In genomic region chr4:149576061-149576460, GRCm38 (mm10) we compare ENCODE assay signal across 20 mouse cellular contexts. TPM values are rescaled to one million over a fixed set of nuclear protein-coding genes. Genes with fewer than 3 reads are reported as not detected.
DNase-seq lines count a peak whose midpoint lies in the region; ATAC-seq lines count a peak whose summit lies in the region.
"Had no signal": no experiment of that assay in that cellular context is flagged by ENCODE, and none has a peak within 500 bp of the region (broad histone marks: within the 10 kb centered on the region; RNA-seq: fewer than 3 reads in every experiment).

No protein-coding gene starts in this region.

- H3K4me1 ChIP-seq in hindbrain, embryonic 13.5 days (replicated peaks) = peaks cover 57% of the 10 kb centered on the region
- peaks cover 40% of the 10 kb centered on the region for H3K4me1 ChIP-seq in hindbrain, embryonic 10.5 days (replicated peaks)
- peaks cover 45% of the 10 kb centered on the region for H3K4me1 ChIP-seq in midbrain, embryonic 13.5 days (replicated peaks)
- H3K4me1 ChIP-seq in midbrain, embryonic 16.5 days (ENCODE audit: control insufficient read depth, insufficient read depth, low read length) = peaks cover 16% of the 10 kb centered on the region; the same call in 1 of the 2 replicates

- peak overlapping the region; percentile 56; the same call in 1 of the 2 replicates for H3K9ac ChIP-seq in hindbrain, embryonic 13.5 days
- H3K9ac ChIP-seq in midbrain, embryonic 13.5 days (replicated peaks) = no peak overlapping the region
- no peak overlapping the region for H3K9ac ChIP-seq in midbrain, embryonic 16.5 days (ENCODE audit: low read depth, low read length)
- H3K9ac ChIP-seq: embryonic facial prominence, embryonic 15.5 days; heart, embryonic 12.5 days; intestine, embryonic 15.5 days had no signal

- H3K9me3 ChIP-seq in hindbrain, embryonic 13.5 days = no peaks in the 10 kb centered on the region
- no peaks in the 10 kb centered on the region for H3K9me3 ChIP-seq in hindbrain, embryonic 10.5 days
- H3K9me3 ChIP-seq in midbrain, embryonic 13.5 days = no peaks in the 10 kb centered on the region
- no peaks in the 10 kb centered on the region for H3K9me3 ChIP-seq in midbrain, embryonic 16.5 days (replicated peaks; ENCODE audit: control insufficient read depth, low read length, poor library complexity, severe bottlenecking)
- H3K9me3 ChIP-seq: embryonic facial prominence, embryonic 15.5 days; forebrain, embryonic 10.5 days; G1E; heart, embryonic 12.5 days; intestine, embryonic 15.5 days had no signal

- no peaks in the 10 kb centered on the region for H3K36me3 ChIP-seq in hindbrain, embryonic 13.5 days
- H3K36me3 ChIP-seq in hindbrain, embryonic 10.5 days = no peaks in the 10 kb centered on the region
- H3K36me3 ChIP-seq in midbrain, embryonic 13.5 days = no peaks in the 10 kb centered on the region
- H3K36me3 ChIP-seq in midbrain, embryonic 16.5 days (ENCODE audit: control insufficient read depth, insufficient read depth, low read length) = no peaks in the 10 kb centered on the region
- H3K36me3 ChIP-seq: embryonic facial prominence, embryonic 15.5 days; forebrain, embryonic 10.5 days; G1E; heart, embryonic 12.5 days; intestine, embryonic 15.5 days had no signal

- WGBS in hindbrain, embryonic 13.5 days = 66% methylated on average over 9 of the region's 9 CpGs
- 90% methylated on average over 9 of the region's 9 CpGs for WGBS in hindbrain, embryonic 10.5 days
- 77% methylated on average over 9 of the region's 9 CpGs for WGBS in midbrain, embryonic 13.5 days
- WGBS in midbrain, embryonic 16.5 days = 70% methylated on average over 9 of the region's 9 CpGs

- no peak overlapping the region for H3K4me2 ChIP-seq in hindbrain, embryonic 13.5 days
- H3K4me2 ChIP-seq in midbrain, embryonic 13.5 days (replicated peaks) = no peak overlapping the region
- H3K4me2 ChIP-seq in midbrain, embryonic 16.5 days (ENCODE audit: low read length) = no peak overlapping the region
- H3K4me2 ChIP-seq: embryonic facial prominence, embryonic 15.5 days; heart, embryonic 12.5 days; intestine, embryonic 15.5 days had no signal

- no peak for DNase-seq in hindbrain, embryonic 10.5 days (ENCODE audit: low spot score)
- peak; percentile 91 for DNase-seq in retina, postnatal 1 day
- DNase-seq in retina, embryonic 14.5 days (ENCODE audit: low spot score) = no peak
- DNase-seq in lung, postnatal 25 days (ENCODE audit: low spot score) = no peak
- DNase-seq: adrenal gland, adult 8-10 months; cerebellum, adult 11 months; cerebellum, adult 8-10 months; cerebellum, postnatal 14 days; embryo, embryonic 11 days; gastrocnemius, adult 2 months; gastrocnemius, postnatal 25 days had no signal

- no peak for ATAC-seq in hindbrain, embryonic 13.5 days (ENCODE audit: low FRiP score)
- ATAC-seq in midbrain, embryonic 13.5 days = no peak
- ATAC-seq in midbrain, embryonic 16.5 days = no peak
- ATAC-seq: intestine, embryonic 15.5 days had no signal

- H3K27ac ChIP-seq in hindbrain, embryonic 13.5 days = peak overlapping the region; percentile 87
- no peak overlapping the region for H3K27ac ChIP-seq in hindbrain, embryonic 10.5 days
- peak overlapping the region; percentile 84; the same call in 1 of the 2 replicates for H3K27ac ChIP-seq in midbrain, embryonic 13.5 days
- no peak overlapping the region for H3K27ac ChIP-seq in midbrain, embryonic 16.5 days (ENCODE audit: low read length)
- H3K27ac ChIP-seq: embryonic facial prominence, embryonic 15.5 days; gastrocnemius, adult 2 months; intestine, embryonic 15.5 days had no signal

- H3K4me3 ChIP-seq in hindbrain, embryonic 13.5 days = no peak overlapping the region
- H3K4me3 ChIP-seq in hindbrain, embryonic 10.5 days = no peak overlapping the region
- H3K4me3 ChIP-seq in midbrain, embryonic 13.5 days (replicated peaks) = no peak overlapping the region
- no peak overlapping the region for H3K4me3 ChIP-seq in midbrain, embryonic 16.5 days (ENCODE audit: low read depth, low read length)
- H3K4me3 ChIP-seq: embryonic facial prominence, embryonic 15.5 days; erythroblast, embryonic 14.5 days; forebrain, embryonic 10.5 days; gastrocnemius, adult 2 months; heart, embryonic 12.5 days; intestine, embryonic 15.5 days had no signal

- no peaks in the 10 kb centered on the region for H3K27me3 ChIP-seq in hindbrain, embryonic 13.5 days
- H3K27me3 ChIP-seq in hindbrain, embryonic 10.5 days (ENCODE audit: insufficient read depth, poor library complexity, severe bottlenecking) = peaks cover 26% of the 10 kb centered on the region
- no peaks in the 10 kb centered on the region for H3K27me3 ChIP-seq in midbrain, embryonic 13.5 days
- no peaks in the 10 kb centered on the region for H3K27me3 ChIP-seq in midbrain, embryonic 16.5 days (ENCODE audit: control insufficient read depth, insufficient read depth, low read depth, low read length)
- H3K27me3 ChIP-seq: intestine, embryonic 15.5 days had no signal

RNA-seq across cellular contexts. Expression of gene Clstn1, which starts 10.2 kb away (rescaled TPM):
- 64.6 and 83.6 TPM in 2 replicates for polyA plus RNA-seq in hindbrain, embryonic 13.5 days (2015; fragmentation: Nextera tagmentation; extraction: Ambion mirVana)
- 36.0 and 57.4 TPM in 2 replicates for polyA plus RNA-seq in hindbrain, embryonic 10.5 days (2016; fragmentation: Nextera tagmentation; extraction: Ambion mirVana)
- polyA plus RNA-seq in midbrain, embryonic 13.5 days (2015; fragmentation: Nextera tagmentation; extraction: Ambion mirVana) = 41.9 and 61.9 TPM in 2 replicates
- 80.2 and 99.8 TPM in 2 replicates for polyA plus RNA-seq in midbrain, embryonic 16.5 days (2015; fragmentation: Nextera tagmentation; extraction: Ambion mirVana)

RNA-seq across cellular contexts. Expression of gene Ctnnbip1, which starts 58.0 kb away (rescaled TPM):
- polyA plus RNA-seq in hindbrain, embryonic 13.5 days (2015; fragmentation: Nextera tagmentation; extraction: Ambion mirVana) = 85.3 and 85.4 TPM in 2 replicates
- 62.7 and 68.2 TPM in 2 replicates for polyA plus RNA-seq in hindbrain, embryonic 10.5 days (2016; fragmentation: Nextera tagmentation; extraction: Ambion mirVana)
- polyA plus RNA-seq in midbrain, embryonic 13.5 days (2015; fragmentation: Nextera tagmentation; extraction: Ambion mirVana) = 74.6 and 79.6 TPM in 2 replicates
- 111 TPM in 2 replicates for polyA plus RNA-seq in midbrain, embryonic 16.5 days (2015; fragmentation: Nextera tagmentation; extraction: Ambion mirVana)

Comparison
In these comparisons a context has a peak if more than half of its experiments do, and no peak if none do; other contexts are left out.
1. H3K27ac ChIP-seq: peak in hindbrain, embryonic 13.5 days (single experiment) and midbrain, embryonic 13.5 days (single experiment); none in hindbrain, embryonic 10.5 days (single experiment) and midbrain, embryonic 16.5 days (single experiment).